Mouse (Mus musculus) MEL (cell line): ENCODE measurements at regions not wholly inside any gene's neighbourhood (a gene's known extent, or its start where the extent isn't known, plus 50 kb on each side); places are given as distances from the start of the nearest gene placed in this dataset.

ENCODE experiments used
- DNase-seq: peaks from one replicate; pipeline ENCODE4 v3.0.0; 2011; ENCODE audit warnings: low read depth, low spot score
- H3K27ac ChIP-seq: 2 replicates; pipeline ENCODE4 v1.5.1; 2012; ENCODE audit warnings: low read depth, mild to moderate bottlenecking, control low read depth, low read length, moderate library complexity; ENCODE audit not compliant: control insufficient read depth
- H3K27me3 ChIP-seq, 2 experiments: fragments of 150-350 bp in 1 of 2; sonication (generic) in 1 of 2; 2 replicates each; pipeline ENCODE4 v1.6.1; 2012; ENCODE audit warnings: low read length in 2 of 2, mild to moderate bottlenecking in 2 of 2, improper control_type of control experiment in 1 of 2, moderate library complexity in 1 of 2; ENCODE audit not compliant: insufficient read depth in 2 of 2, control insufficient read depth in 1 of 2
- H3K36me3 ChIP-seq, 2 experiments: 2 replicates each; pipeline ENCODE4 v1.6.1; 2012 to 2014; ENCODE audit warnings: low read length in 2 of 2, improper control_type of control experiment in 1 of 2, inconsistent platforms in 1 of 2, mild to moderate bottlenecking in 1 of 2; ENCODE audit not compliant: insufficient read depth in 2 of 2, control insufficient read depth in 1 of 2
- H3K4me1 ChIP-seq, 2 experiments: fragments of 150-350 bp in 1 of 2; sonication (generic) in 1 of 2; 2 replicates each; pipeline ENCODE4 v1.6.1; 2012; ENCODE audit warnings: low read length in 2 of 2, improper control_type of control experiment in 1 of 2, mild to moderate bottlenecking in 1 of 2; ENCODE audit not compliant: insufficient read depth in 2 of 2, control insufficient read depth in 1 of 2
- H3K4me3 ChIP-seq, 2 experiments: fragments of 150-350 bp in 1 of 2; sonication (generic) in 1 of 2; 2 replicates each; pipeline ENCODE4 v1.5.1; 2012; ENCODE audit warnings: low read depth in 2 of 2, low read length in 2 of 2, mild to moderate bottlenecking in 2 of 2, moderate library complexity in 2 of 2, control low read depth in 1 of 2, improper control_type of control experiment in 1 of 2; ENCODE audit not compliant: control insufficient read depth in 1 of 2, insufficient read depth in 1 of 2
- H3K79me2 ChIP-seq: 2 replicates; pipeline ENCODE4 v1.6.1; 2012; ENCODE audit warnings: mild to moderate bottlenecking, low read length, moderate library complexity; ENCODE audit not compliant: control insufficient read depth, poor library complexity, insufficient read depth
- H3K9ac ChIP-seq: 2 replicates; pipeline ENCODE4 v1.6.1; 2012; ENCODE audit warnings: low read depth, mild to moderate bottlenecking, control low read depth, low read length, moderate library complexity; ENCODE audit not compliant: control insufficient read depth, poor library complexity, severe bottlenecking
- H3K9me3 ChIP-seq: fragments of 150-350 bp; sonication (generic); replicated peaks from 2 replicates; pipeline ENCODE4 v1.6.1; 2012; ENCODE audit warnings: mild to moderate bottlenecking, low read length, improper control_type of control experiment, moderate library complexity; ENCODE audit not compliant: insufficient read depth
- BHLHE40 ChIP-seq: IDR thresholded peaks from 2 replicates; pipeline ENCODE4 v1.6.1; 2012; ENCODE audit warnings: low read depth, mild to moderate bottlenecking, inconsistent platforms, low read length, improper control_type of control experiment, borderline replicate concordance
- CHD2 ChIP-seq: IDR thresholded peaks from 2 replicates; pipeline ENCODE4 v1.6.1; 2011; ENCODE audit warnings: low read length, improper control_type of control experiment
- CTCF ChIP-seq, 3 experiments: IDR thresholded peaks in 2 of 3; conservative IDR thresholded peaks in 1 of 3; 2 replicates each; pipeline ENCODE4 v1.5.1; 2011 to 2012; ENCODE audit warnings: low read length in 3 of 3, low read depth in 2 of 3, mild to moderate bottlenecking in 2 of 3, improper control_type of control experiment in 1 of 3, inconsistent platforms in 1 of 3, mixed read lengths in 1 of 3, moderate library complexity in 1 of 3; ENCODE audit not compliant: control insufficient read depth in 1 of 3, insufficient read depth in 1 of 3, poor library complexity in 1 of 3, severe bottlenecking in 1 of 3
- E2F4 ChIP-seq: IDR thresholded peaks from 2 replicates; pipeline ENCODE4 v1.6.1; 2011; ENCODE audit warnings: low read depth, low read length, improper control_type of control experiment, borderline replicate concordance
- ELF1 ChIP-seq: IDR thresholded peaks from 2 replicates; pipeline ENCODE4 v1.6.1; 2014; ENCODE audit warnings: low read depth, mild to moderate bottlenecking, inconsistent platforms, low read length, improper control_type of control experiment, moderate library complexity
- ETS1 ChIP-seq: IDR thresholded peaks from 2 replicates; pipeline ENCODE4 v1.6.1; 2012; ENCODE audit warnings: low read depth, mild to moderate bottlenecking, inconsistent platforms, low read length, improper control_type of control experiment, moderate library complexity
- GATA1 ChIP-seq: IDR thresholded peaks from 2 replicates; pipeline ENCODE4 v1.6.1; 2011; ENCODE audit warnings: low read depth, low read length, improper control_type of control experiment
- JUND ChIP-seq: IDR thresholded peaks from 2 replicates; pipeline ENCODE4 v1.6.1; 2011; ENCODE audit warnings: low read depth, mild to moderate bottlenecking, improper control_type of control experiment, low read length
- MAX ChIP-seq: IDR thresholded peaks from 2 replicates; pipeline ENCODE4 v1.6.1; 2011; ENCODE audit warnings: low read length, improper control_type of control experiment
- MXI1 ChIP-seq: IDR thresholded peaks from 2 replicates; pipeline ENCODE4 v1.6.1; 2011; ENCODE audit warnings: mild to moderate bottlenecking, low read depth, low read length, improper control_type of control experiment
- NELFE ChIP-seq: IDR thresholded peaks from 2 replicates; pipeline ENCODE4 v1.6.1; 2011; ENCODE audit warnings: low read depth, low read length, improper control_type of control experiment
- POLR2AphosphoS5 ChIP-seq: IDR thresholded peaks from 2 replicates; pipeline ENCODE4 v1.6.1; 2012; ENCODE audit warnings: low read depth, borderline replicate concordance, mild to moderate bottlenecking, inconsistent platforms, low read length, moderate library complexity, mixed read lengths
- SIN3A ChIP-seq: IDR thresholded peaks from 2 replicates; pipeline ENCODE4 v1.6.1; 2012; ENCODE audit warnings: low read length, improper control_type of control experiment, inconsistent platforms
- TAL1 ChIP-seq: IDR thresholded peaks from 2 replicates; pipeline ENCODE4 v1.6.1; 2012; ENCODE audit warnings: mild to moderate bottlenecking, inconsistent platforms, low read length, moderate library complexity, mixed read lengths
- TBP ChIP-seq: IDR thresholded peaks from 2 replicates; pipeline ENCODE4 v1.8.0; 2011; ENCODE audit warnings: low read depth, low read length, improper control_type of control experiment
- USF1 ChIP-seq: IDR thresholded peaks from 2 replicates; pipeline ENCODE4 v1.6.1; 2014; ENCODE audit warnings: low read depth, mild to moderate bottlenecking, inconsistent platforms, low read length, improper control_type of control experiment, moderate library complexity
- ZC3H11A ChIP-seq: IDR thresholded peaks from 2 replicates; pipeline ENCODE4 v1.6.1; 2012; ENCODE audit warnings: low read depth, mild to moderate bottlenecking, inconsistent platforms, low read length, improper control_type of control experiment
- ZKSCAN1 ChIP-seq: IDR thresholded peaks from 2 replicates; pipeline ENCODE4 v1.6.1; 2012; ENCODE audit warnings: low read depth, mild to moderate bottlenecking, inconsistent platforms, low read length, improper control_type of control experiment, moderate library complexity
- ZMIZ1 ChIP-seq: IDR thresholded peaks from 2 replicates; pipeline ENCODE4 v1.6.1; 2012; ENCODE audit warnings: low read depth, mild to moderate bottlenecking, inconsistent platforms, low read length, improper control_type of control experiment, moderate library complexity

GRCm38 (mm10) chr1:176667552-176668306, 146.1 kb downstream of the Cep170 start:
- Histone ChIP-seq H3K4me1 (no peaks in the 10 kb centered on the region), H3K36me3 (no peaks in the 10 kb centered on the region), H3K79me2 (no peaks in the 10 kb centered on the region), H3K27ac (no peak overlapping the region), H3K27me3 (peaks cover 0 to 1% of the 10 kb centered on the region in 2 experiments; a peak in 2 of 4 replicates), H3K9ac (no peak overlapping the region), H3K9me3 (no peaks in the 10 kb centered on the region), H3K4me3 (no peak overlapping the region)
- no peak for DNase-seq
- TF ChIP-seq NELFE (no peak), MAX (no peak), TBP (no peak), ZKSCAN1 (no peak), ELF1 (no peak), GATA1 (no peak), CTCF (IDR thresholded peaks at IDR 0.05 in 2 of 3, conservative IDR thresholded peaks at IDR 0.05 in 1 of 3; ENCODE audit: control insufficient read depth in 1 of 3, insufficient read depth in 1 of 3, low read depth in 2 of 3, low read length in 3 of 3, poor library complexity in 1 of 3, severe bottlenecking in 1 of 3) (no peak), JUND (no peak), SIN3A (no peak), E2F4 (no peak), USF1 (no peak), TAL1 (no peak), POLR2AphosphoS5 (no peak), ZC3H11A (no peak), CHD2 (no peak), ZMIZ1 (no peak), MXI1 (no peak), BHLHE40 (no peak), ETS1 (no peak)

GRCm38 (mm10) chr1:176660286-176660685, 153.6 kb downstream of the Cep170 start:
- Histone ChIP-seq H3K4me3 (no peak overlapping the region), H3K9ac (no peak overlapping the region), H3K79me2 (no peaks in the 10 kb centered on the region), H3K9me3 (no peaks in the 10 kb centered on the region), H3K27me3 (peaks cover 0 to 1% of the 10 kb centered on the region in 2 experiments; a peak in 3 of 4 replicates), H3K36me3 (no peaks in the 10 kb centered on the region), H3K4me1 (no peaks in the 10 kb centered on the region), H3K27ac (no peak overlapping the region)
- TF ChIP-seq MAX = no peak
- no peak for TF ChIP-seq ZKSCAN1
- TF ChIP-seq SIN3A = no peak
- DNase-seq = no peak
